28 mouse cellular contexts compared by ENCODE assay signal in genomic region chr13:58422242-58422641, GRCm38 (mm10).
"Had no signal": no experiment of that assay in that cellular context is flagged by ENCODE, and none has a peak within 500 bp of the region (broad histone marks: within the 10 kb centered on the region; RNA-seq: fewer than 3 reads in every experiment).

No protein-coding gene starts in this region.

- H3K4me1 ChIP-seq: embryonic facial prominence, embryonic 10.5 days; embryonic facial prominence, embryonic 12.5 days; forebrain, embryonic 10.5 days; forebrain, embryonic 12.5 days; forebrain, embryonic 13.5 days; forebrain, embryonic 15.5 days had no signal

- ATAC-seq: forebrain, embryonic 13.5 days; forebrain, embryonic 14.5 days; forebrain, embryonic 15.5 days; forebrain, embryonic 16.5 days; forebrain, postnatal 0 days had no signal

- H3K9ac ChIP-seq: embryonic facial prominence, embryonic 12.5 days; embryonic facial prominence, embryonic 13.5 days; embryonic facial prominence, embryonic 15.5 days; forebrain, embryonic 12.5 days; forebrain, embryonic 13.5 days; forebrain, embryonic 15.5 days; forebrain, postnatal 0 days had no signal

- H3K27me3 ChIP-seq: embryonic facial prominence, embryonic 12.5 days; embryonic facial prominence, embryonic 13.5 days; embryonic facial prominence, embryonic 15.5 days; forebrain, embryonic 12.5 days; forebrain, embryonic 13.5 days; forebrain, embryonic 15.5 days had no signal

- H3K36me3 ChIP-seq: embryonic facial prominence, embryonic 10.5 days; embryonic facial prominence, embryonic 12.5 days; embryonic facial prominence, embryonic 13.5 days; embryonic facial prominence, embryonic 15.5 days; forebrain, embryonic 10.5 days; forebrain, embryonic 12.5 days; forebrain, embryonic 15.5 days had no signal

- H3K4me3 ChIP-seq: embryonic facial prominence, embryonic 10.5 days; embryonic facial prominence, embryonic 12.5 days; embryonic facial prominence, embryonic 13.5 days; embryonic facial prominence, embryonic 15.5 days; erythroblast, embryonic 14.5 days; forebrain, embryonic 10.5 days; forebrain, embryonic 12.5 days; forebrain, embryonic 13.5 days; forebrain, embryonic 15.5 days; gastrocnemius, adult 2 months had no signal

- H3K4me2 ChIP-seq: embryonic facial prominence, embryonic 12.5 days; embryonic facial prominence, embryonic 13.5 days; embryonic facial prominence, embryonic 15.5 days; forebrain, embryonic 12.5 days; forebrain, embryonic 13.5 days; forebrain, embryonic 15.5 days had no signal

- DNase-seq: cerebellum, adult 18-20 months; cerebellum, adult 2 months; cerebellum, adult 8-10 months; cerebellum, adult 9-10 months; cerebellum, adult 9-11 months; cerebellum, postnatal 10 days; cerebellum, postnatal 14 days; cerebellum, postnatal 25 days; cerebellum, postnatal 36 days; embryo, embryonic 11 days; forebrain, postnatal 0 days; gastrocnemius, adult 2 months; gastrocnemius, postnatal 10 days; gastrocnemius, postnatal 14 days; gastrocnemius, postnatal 25 days; gastrocnemius, postnatal 36 days; heart, adult 18-20 months had no signal

- H3K9me3 ChIP-seq: embryonic facial prominence, embryonic 10.5 days; embryonic facial prominence, embryonic 12.5 days; embryonic facial prominence, embryonic 13.5 days; embryonic facial prominence, embryonic 15.5 days; forebrain, embryonic 10.5 days; forebrain, embryonic 12.5 days; forebrain, embryonic 13.5 days; forebrain, embryonic 15.5 days had no signal

- H3K27ac ChIP-seq: embryonic facial prominence, embryonic 10.5 days; embryonic facial prominence, embryonic 12.5 days; embryonic facial prominence, embryonic 13.5 days; embryonic facial prominence, embryonic 15.5 days; forebrain, embryonic 10.5 days; forebrain, embryonic 12.5 days; forebrain, embryonic 13.5 days; forebrain, embryonic 15.5 days; gastrocnemius, adult 2 months had no signal
